Mouse (Mus musculus) kidney, embryonic 16.5 days (tissue): ENCODE data around the gene Gpnmb. TPM values are rescaled to one million over a fixed set of nuclear protein-coding genes. Genes with fewer than 3 reads are reported as not detected.

Experiments used
- ATAC-seq: fragments of 200-750 bp; cut with Nextera tagmentation; 2 replicates; pipeline ENCODE4 v1.8.0; 2017; ENCODE audit warnings: moderate TSS enrichment; ENCODE audit not compliant: low FRiP score, low TSS enrichment
- H3K27ac ChIP-seq: fragments of 300-500 bp; sonication (generic); 2 replicates; pipeline ENCODE4 v1.5.1; 2014; ENCODE audit warnings: low read length
- H3K27me3 ChIP-seq: fragments of 300-500 bp; sonication (generic); 2 replicates; pipeline ENCODE4 v1.6.1; 2014; ENCODE audit warnings: low read length, control low read depth, mixed read lengths; ENCODE audit not compliant: insufficient read depth
- H3K36me3 ChIP-seq: fragments of 300-500 bp; sonication (generic); 2 replicates; pipeline ENCODE4 v1.6.1; 2014; ENCODE audit warnings: low read length, control low read depth, mixed read lengths; ENCODE audit not compliant: insufficient read depth
- H3K4me1 ChIP-seq: fragments of 300-500 bp; sonication (generic); 2 replicates; pipeline ENCODE4 v1.6.1; 2014; ENCODE audit warnings: low read length, control low read depth, mixed read lengths; ENCODE audit not compliant: insufficient read depth
- H3K4me2 ChIP-seq: fragments of 300-500 bp; sonication (generic); replicated peaks from 2 replicates; pipeline ENCODE4 v1.6.1; 2014; ENCODE audit warnings: low read depth, low read length
- H3K4me3 ChIP-seq: fragments of 300-500 bp; sonication (generic); 2 replicates; pipeline ENCODE4 v1.5.1; 2014; ENCODE audit warnings: mild to moderate bottlenecking, low read length
- H3K9ac ChIP-seq: fragments of 300-500 bp; sonication (generic); replicated peaks from 2 replicates; pipeline ENCODE4 v1.6.1; 2014; ENCODE audit warnings: low read length
- H3K9me3 ChIP-seq: fragments of 300-500 bp; sonication (generic); 2 replicates; pipeline ENCODE4 v1.6.1; 2016; ENCODE audit warnings: low read length, control low read depth
- WGBS: fragments of 180-500 bp; shearing (Covaris S2); extraction: QIAGEN DNeasy Blood & Tissue Kit; methylation state at CpG from one replicate; pipeline ENCODE4 v1.1.7; 2014; 5-methylcytosine and 5-hydroxymethylcytosine counted together
- polyA plus RNA-seq: library from polyadenylated mRNA; unstranded; fragments of >200 nt; fragmentation: Nextera tagmentation; extraction: Ambion mirVana; gene quantifications from 2 replicates; pipeline ENCODE4 v1.2.1, GENCODE M21; 2015

Gpnmb gene
- 0.26 and 0.39 TPM in 2 replicates for polyA plus RNA-seq

GRCm38 (mm10) chr6:49036275-49037267 is at the start of gene Gpnmb:
Gene Gpnmb (plus strand): TSS chr6:49036546.
- no peaks in the 10 kb centered on the region for H3K36me3 ChIP-seq
- no peaks in the 10 kb centered on the region for H3K27me3 ChIP-seq
- no peak for ATAC-seq
- peak within 1 kb of the TSS; percentile 37 for H3K4me2 ChIP-seq
- H3K4me1 ChIP-seq = 0 out of 2 replicates have a peak, but pooled peaks cover 8% of the 10 kb centered on the region
- no peak within 1 kb of the TSS for H3K27ac ChIP-seq
- 39% methylated on average over 28 of the region's 28 CpGs for WGBS
- H3K9ac ChIP-seq = no peak within 1 kb of the TSS
- no peaks in the 10 kb centered on the region for H3K9me3 ChIP-seq
- H3K4me3 ChIP-seq = peak within 1 kb of the TSS; percentile 13; the same call in 1 of the 2 replicates

DNA sequence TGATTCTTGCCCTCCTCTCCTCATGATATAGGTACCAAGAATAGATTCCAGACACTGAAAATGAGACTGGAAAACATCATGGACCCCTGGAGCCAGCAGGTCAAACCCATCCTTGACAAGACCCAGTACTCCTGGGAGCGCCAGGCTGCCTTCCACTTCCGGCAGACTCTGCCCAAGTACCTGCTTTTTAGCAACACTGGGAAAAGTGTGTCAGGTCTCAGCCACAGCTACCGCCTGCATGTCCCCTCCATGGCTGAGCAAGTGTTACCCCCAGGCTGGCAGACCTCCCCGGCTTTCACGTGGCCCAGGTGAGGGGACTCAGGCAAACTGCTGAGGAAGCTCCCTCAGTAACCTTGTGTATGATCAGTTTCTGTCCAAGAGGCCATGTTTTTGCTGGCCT is 46.4 kb upstream of the Gpnmb start:
- no peak overlapping the region for H3K9ac ChIP-seq
- no peaks in the 10 kb centered on the region for H3K36me3 ChIP-seq
- H3K27me3 ChIP-seq = no peaks in the 10 kb centered on the region
- no peak overlapping the region for H3K4me2 ChIP-seq
- no peak overlapping the region for H3K4me3 ChIP-seq
- no peak for ATAC-seq
- H3K9me3 ChIP-seq = no peaks in the 10 kb centered on the region
- H3K27ac ChIP-seq = no peak overlapping the region
- no peaks in the 10 kb centered on the region for H3K4me1 ChIP-seq
- 92% methylated on average over 5 of the region's 5 CpGs for WGBS

- no peak for ATAC-seq
- no peaks in the 10 kb centered on the region for H3K9me3 ChIP-seq
- H3K27me3 ChIP-seq = no peaks in the 10 kb centered on the region
- H3K36me3 ChIP-seq = no peaks in the 10 kb centered on the region
- WGBS = 67% methylated on average over 4 of the region's 4 CpGs
- no peak overlapping the region for H3K9ac ChIP-seq
- H3K4me1 ChIP-seq = no peaks in the 10 kb centered on the region
- no peak overlapping the region for H3K4me3 ChIP-seq
- no peak overlapping the region for H3K27ac ChIP-seq
- H3K4me2 ChIP-seq = no peak overlapping the region
These were observed 44.4 kb upstream of the Gpnmb start for GRCm38 (mm10) chr6:48991991-48992390.

DNA sequence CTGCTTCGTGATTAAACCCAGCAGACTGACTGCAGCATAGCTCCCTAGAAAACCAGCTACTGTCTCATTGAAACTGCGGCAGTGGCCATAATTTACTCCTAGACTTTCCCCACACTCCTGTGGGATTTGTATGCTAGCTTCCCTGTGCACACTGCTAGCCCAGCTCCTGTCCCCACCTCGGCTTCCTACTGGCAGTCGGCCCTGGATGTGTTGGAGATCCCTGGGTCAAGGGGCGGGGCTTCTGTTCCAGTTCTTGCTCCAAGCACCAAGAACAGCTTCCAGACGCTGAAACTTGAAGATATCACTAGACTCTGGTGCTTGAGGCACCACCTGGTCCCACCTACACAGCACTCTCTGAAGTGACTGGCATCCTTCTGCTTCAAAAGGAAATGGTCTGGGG is 38.2 kb upstream of the Gpnmb start:
- Histone ChIP-seq H3K9me3 (no peaks in the 10 kb centered on the region), H3K9ac (no peak overlapping the region), H3K4me3 (no peak overlapping the region), H3K27me3 (no peaks in the 10 kb centered on the region), H3K36me3 (no peaks in the 10 kb centered on the region), H3K27ac (no peak overlapping the region), H3K4me1 (no peaks in the 10 kb centered on the region), H3K4me2 (no peak overlapping the region)
- WGBS = 53% methylated on average over 6 of the region's 6 CpGs
- ATAC-seq = no peak

GRCm38 (mm10) chr6:48998796-48999195 is 37.5 kb upstream of the Gpnmb start:
- WGBS = 94% methylated on average over 4 of the region's 4 CpGs
- Histone ChIP-seq H3K4me1 (no peaks in the 10 kb centered on the region), H3K27ac (no peak overlapping the region), H3K36me3 (no peaks in the 10 kb centered on the region), H3K4me3 (no peak overlapping the region), H3K9me3 (no peaks in the 10 kb centered on the region), H3K4me2 (no peak overlapping the region), H3K27me3 (no peaks in the 10 kb centered on the region), H3K9ac (no peak overlapping the region)
- ATAC-seq = no peak

DNA sequence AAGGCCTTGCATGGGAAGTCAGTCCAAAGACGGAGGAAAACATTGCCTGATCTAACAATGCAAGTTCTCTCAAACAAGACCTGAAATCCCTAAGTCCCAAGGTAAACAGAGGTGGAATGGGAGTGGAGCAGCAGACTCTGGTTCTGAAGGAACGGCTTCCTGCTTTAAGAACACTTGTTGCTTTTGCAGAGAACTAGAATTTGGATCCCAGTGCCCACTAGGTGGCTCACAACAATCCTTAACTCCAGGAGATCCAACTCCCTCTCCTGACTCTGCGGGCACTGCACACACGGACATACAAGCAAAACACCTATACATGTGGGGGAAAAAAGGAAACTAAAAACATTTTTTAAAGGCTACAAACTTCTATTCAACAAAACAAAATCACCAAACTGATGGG is 33.0 kb upstream of the Gpnmb start:
- H3K36me3 ChIP-seq = no peaks in the 10 kb centered on the region
- H3K27ac ChIP-seq = no peak overlapping the region
- H3K4me2 ChIP-seq = no peak overlapping the region
- H3K9me3 ChIP-seq = no peaks in the 10 kb centered on the region
- no peak overlapping the region for H3K9ac ChIP-seq
- no peak for ATAC-seq
- peaks cover 2% of the 10 kb centered on the region; the same call in 1 of the 2 replicates for H3K4me1 ChIP-seq
- no peaks in the 10 kb centered on the region for H3K27me3 ChIP-seq
- WGBS = 33% methylated on average over 4 of the region's 4 CpGs
- H3K4me3 ChIP-seq = no peak overlapping the region

DNA sequence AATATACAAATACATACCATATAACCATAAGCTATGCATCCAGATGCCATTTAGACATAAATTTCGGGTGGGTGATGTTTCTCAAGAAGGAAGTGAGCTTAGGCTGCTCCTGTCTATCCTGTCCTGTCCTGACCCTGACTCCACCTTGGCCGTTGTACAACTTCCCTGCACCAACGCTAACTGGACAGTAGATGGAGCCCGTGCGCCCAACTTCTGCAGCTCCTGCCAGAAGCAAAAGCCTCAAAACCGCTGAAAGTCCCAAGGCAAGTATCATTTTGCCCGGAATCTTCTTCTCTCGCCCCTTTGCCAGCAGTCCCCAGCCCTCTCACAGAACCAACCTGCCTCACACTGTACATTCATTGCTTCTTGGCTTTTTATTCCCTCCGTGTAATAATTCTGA is 28.4 kb upstream of the Gpnmb start:
- Histone ChIP-seq H3K27ac (no peak overlapping the region), H3K9me3 (peaks cover 4% of the 10 kb centered on the region), H3K4me3 (peak overlapping the region; percentile 28), H3K9ac (peak overlapping the region; percentile 6; the same call in 1 of the 2 replicates), H3K4me2 (peak overlapping the region; percentile 60), H3K36me3 (no peaks in the 10 kb centered on the region), H3K4me1 (peaks cover 9% of the 10 kb centered on the region; the same call in 1 of the 2 replicates), H3K27me3 (no peaks in the 10 kb centered on the region)
- peak; percentile 42 for ATAC-seq
- WGBS = 1% methylated on average over 9 of the region's 9 CpGs

DNA sequence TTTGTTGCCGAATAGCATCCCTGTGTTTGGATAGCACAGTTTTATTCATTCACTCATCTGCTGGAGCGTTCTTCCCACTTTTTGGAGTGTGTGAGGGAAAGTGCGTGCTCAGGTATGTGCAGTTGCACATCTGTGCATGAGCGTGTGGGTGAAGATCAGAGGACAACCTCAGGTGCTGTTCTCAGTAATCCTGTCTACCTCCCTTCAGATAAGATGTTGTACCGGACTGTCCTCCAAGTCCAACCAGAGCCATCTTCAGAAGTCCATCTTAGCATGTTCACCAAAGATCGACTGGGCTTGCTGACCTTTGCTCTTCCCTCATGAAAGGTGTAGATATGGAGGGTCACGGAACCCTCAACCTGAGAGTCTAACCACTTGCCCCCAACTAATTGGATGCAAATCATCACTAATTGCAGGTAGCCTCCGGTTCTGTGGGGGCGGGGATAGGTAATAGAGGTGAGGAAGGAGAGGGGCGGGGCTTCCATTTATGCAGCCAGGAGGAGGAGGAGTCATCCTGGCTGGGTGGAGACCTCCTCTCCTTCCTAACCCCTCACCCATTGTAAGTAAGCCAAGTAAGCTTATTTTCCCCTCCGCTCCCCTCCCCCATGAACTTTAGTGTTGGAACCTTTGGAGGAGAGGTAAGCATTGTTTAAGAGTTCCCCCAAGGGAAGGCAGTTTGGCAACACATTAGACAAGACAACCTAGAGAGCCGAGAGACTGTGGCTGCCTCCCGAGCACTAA is 27.8 kb upstream of the Gpnmb start:
- ATAC-seq = peak; percentile 61
- peak overlapping the region; percentile 28 for H3K4me3 ChIP-seq

DNA sequence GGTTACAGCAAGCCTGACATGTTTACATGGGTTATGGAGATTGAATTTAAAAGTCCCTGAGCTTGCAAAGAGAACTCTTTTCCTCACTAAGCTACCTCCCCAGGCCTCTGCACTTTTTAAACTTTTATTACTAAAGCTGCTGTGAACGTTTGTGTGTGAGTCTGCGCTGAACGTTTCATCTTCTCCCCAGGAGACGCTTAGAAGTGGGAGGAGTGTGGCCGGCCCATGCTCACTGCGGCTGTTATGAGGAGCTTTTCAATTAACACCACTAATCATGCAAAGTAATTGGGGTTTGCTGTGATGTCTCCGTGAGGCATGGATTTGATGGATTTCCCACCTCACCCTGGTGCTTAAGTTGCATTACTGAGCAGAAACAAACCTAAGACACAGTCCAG is 27.2 kb upstream of the Gpnmb start:
- Histone ChIP-seq H3K27me3 (no peaks in the 10 kb centered on the region), H3K36me3 (no peaks in the 10 kb centered on the region), H3K4me3 (peak overlapping the region; percentile 28), H3K9me3 (peaks cover 4% of the 10 kb centered on the region), H3K27ac (no peak overlapping the region), H3K4me2 (peak overlapping the region; percentile 60), H3K9ac (peak overlapping the region; percentile 13; the same call in 1 of the 2 replicates), H3K4me1 (peaks cover 9% of the 10 kb centered on the region; the same call in 1 of the 2 replicates)
- WGBS = 16% methylated on average over 7 of the region's 7 CpGs
- ATAC-seq = no peak

More for the DNA sequence above, 27.8 kb upstream of the Gpnmb start:
- peak overlapping the region; percentile 60 for H3K4me2 ChIP-seq
- H3K27me3 ChIP-seq = no peaks in the 10 kb centered on the region
- peak overlapping the region; percentile 13 for H3K9ac ChIP-seq
- no peaks in the 10 kb centered on the region for H3K36me3 ChIP-seq
- H3K27ac ChIP-seq = no peak overlapping the region
- peaks cover 4% of the 10 kb centered on the region for H3K9me3 ChIP-seq
- H3K4me1 ChIP-seq = peaks cover 9% of the 10 kb centered on the region; the same call in 1 of the 2 replicates
- 17% methylated on average over 13 of the region's 13 CpGs for WGBS
